8 mouse cellular contexts compared by ENCODE assay signal in the genomic region with DNA sequence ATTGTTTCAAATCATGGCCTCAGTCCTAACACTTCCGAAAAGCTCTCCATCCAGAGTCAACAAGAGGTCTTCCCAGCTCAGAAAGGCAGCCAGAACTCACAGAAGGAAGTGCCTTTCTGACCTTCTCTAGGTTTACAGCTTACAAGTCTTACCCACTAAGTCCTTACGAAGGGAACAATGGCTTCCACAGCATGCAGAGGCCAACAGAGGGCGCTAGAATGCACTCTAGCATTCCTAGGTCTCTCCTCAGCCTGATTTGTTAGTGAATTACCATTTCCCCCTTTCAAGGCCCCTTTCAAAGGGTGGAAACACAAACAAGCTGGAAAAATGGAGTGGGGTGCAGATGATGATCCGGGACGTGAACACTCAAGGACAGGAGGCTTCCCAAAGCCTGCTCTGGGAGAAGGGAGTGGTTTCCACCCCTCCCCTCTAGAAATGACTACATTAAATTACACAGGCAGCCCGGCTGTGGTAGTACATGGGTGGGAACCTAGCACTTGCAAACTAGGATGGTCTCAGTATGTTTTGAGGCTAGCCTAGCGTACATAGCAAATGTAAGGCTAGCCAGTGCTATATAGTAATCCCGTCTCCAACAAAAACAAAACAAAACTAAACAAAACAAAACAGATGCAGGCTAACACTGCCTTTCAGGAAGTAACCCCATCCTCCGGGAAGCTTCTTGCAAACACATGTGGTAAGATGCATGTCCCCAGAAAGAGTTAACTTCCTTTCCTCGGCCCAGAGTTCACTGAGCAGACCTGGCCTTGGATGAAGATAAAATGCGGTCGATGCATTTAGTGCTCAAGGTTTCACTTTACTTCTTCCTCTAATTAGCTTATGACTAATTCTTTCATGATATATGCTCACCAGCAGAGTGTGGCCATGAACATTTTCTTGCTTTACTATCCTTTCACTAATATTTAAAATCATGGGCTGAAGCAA. TPM values are rescaled to one million over a fixed set of nuclear protein-coding genes. Genes with fewer than 3 reads are reported as not detected.
DNase-seq lines count a peak whose midpoint lies in the region; ATAC-seq and TF ChIP-seq lines count a peak whose summit lies in the region.

No protein-coding gene starts in this region.

- no peak for TF ChIP-seq POLR2A in lung, adult 2 months (IDR thresholded peaks at IDR 0.05; ENCODE audit: borderline replicate concordance, extremely low read depth, low read depth, low read length)
- TF ChIP-seq POLR2A in thymus, adult 2 months (IDR thresholded peaks at IDR 0.05; ENCODE audit: control insufficient read depth, extremely low read depth, insufficient read depth, low read length, poor library complexity): no peak

- H3K4me1 ChIP-seq in G1E (ENCODE audit: insufficient read depth, low read depth, low read length): peaks cover 53% of the 10 kb centered on the region
- peaks cover 27% of the 10 kb centered on the region for H3K4me1 ChIP-seq in brown adipose tissue, adult 24 weeks (ENCODE audit: control insufficient read depth, insufficient read depth, insufficient read length, low read length)
- peaks cover 16% of the 10 kb centered on the region for H3K4me1 ChIP-seq in forebrain, embryonic 11.5 days (replicated peaks; ENCODE audit: control insufficient read depth, insufficient read depth, low read length)
- peaks cover 68% of the 10 kb centered on the region for H3K4me1 ChIP-seq in heart, postnatal 0 days (ENCODE audit: control insufficient read depth, insufficient read depth)
- peaks cover 26% of the 10 kb centered on the region for H3K4me1 ChIP-seq in lung, adult 2 months (ENCODE audit: control insufficient read depth, insufficient read depth, low read length)
- H3K4me1 ChIP-seq in neural tube, embryonic 14.5 days (ENCODE audit: control insufficient read depth, insufficient read depth, low read length): peaks cover 34% of the 10 kb centered on the region
- peaks cover 10% of the 10 kb centered on the region for H3K4me1 ChIP-seq in thymus, adult 2 months (replicated peaks; ENCODE audit: control insufficient read depth, insufficient read depth, low read length)

- TF ChIP-seq CTCF in G1E (IDR thresholded peaks at IDR 0.05; ENCODE audit: low read depth, low read length): peak; percentile 86
- peak; percentile 92 for TF ChIP-seq CTCF in heart, postnatal 0 days (IDR thresholded peaks at IDR 0.05; ENCODE audit: low read depth)
- peak; percentile 85 for TF ChIP-seq CTCF in lung, adult 2 months (IDR thresholded peaks at IDR 0.05; ENCODE audit: insufficient read depth, low read length)
- no peak for TF ChIP-seq CTCF in thymus, adult 2 months (IDR thresholded peaks at IDR 0.05; ENCODE audit: borderline replicate concordance, control insufficient read depth, extremely low read depth, insufficient read depth, low read length, poor library complexity)

- no peaks in the 10 kb centered on the region for H3K27me3 ChIP-seq in G1E (ENCODE audit: insufficient read depth, low read length)
- H3K27me3 ChIP-seq in forebrain, embryonic 11.5 days (ENCODE audit: control insufficient read depth, insufficient read depth, low read length): no peaks in the 10 kb centered on the region
- no peaks in the 10 kb centered on the region for H3K27me3 ChIP-seq in heart, postnatal 0 days (ENCODE audit: control insufficient read depth, insufficient read depth, low read length)
- H3K27me3 ChIP-seq in neural tube, embryonic 14.5 days (ENCODE audit: control insufficient read depth, insufficient read depth, low read length): no peaks in the 10 kb centered on the region
- H3K27me3 ChIP-seq in thymus, adult 2 months (ENCODE audit: control insufficient read depth, insufficient read depth, low read length): no peaks in the 10 kb centered on the region

- H3K27ac ChIP-seq in brown adipose tissue, adult 24 weeks (replicated peaks; ENCODE audit: low read depth, low read length): peak overlapping the region; percentile 65
- peak overlapping the region; percentile 84 for H3K27ac ChIP-seq in forebrain, embryonic 11.5 days (ENCODE audit: low read depth, low read length)
- H3K27ac ChIP-seq in heart, postnatal 0 days (ENCODE audit: low read depth): peak overlapping the region; percentile 99
- peak overlapping the region; percentile 71 for H3K27ac ChIP-seq in neural tube, embryonic 14.5 days (ENCODE audit: low read depth, low read length)
- H3K27ac ChIP-seq in thymus, adult 2 months (ENCODE audit: control insufficient read depth, insufficient read depth, low read length): no peak overlapping the region

- H3K4me3 ChIP-seq in G1E (ENCODE audit: low read depth, low read length): no peak overlapping the region; the same call in 1 of the 2 replicates
- peak overlapping the region; percentile 8 for H3K4me3 ChIP-seq in brown adipose tissue, adult 24 weeks (ENCODE audit: insufficient read depth, low read depth, low read length)
- no peak overlapping the region for H3K4me3 ChIP-seq in forebrain, embryonic 11.5 days (ENCODE audit: low read depth, low read length)
- H3K4me3 ChIP-seq in heart, postnatal 0 days (ENCODE audit: low read depth, low read length): 0 out of 2 replicates have a peak overlapping the region, but pooled peaks have one; percentile 1
- no peak overlapping the region for H3K4me3 ChIP-seq in lung, adult 2 months (replicated peaks; ENCODE audit: extremely low read depth, low read depth, low read length)
- H3K4me3 ChIP-seq in neural tube, embryonic 14.5 days (ENCODE audit: low read depth, low read length): no peak overlapping the region
- H3K4me3 ChIP-seq in thymus, adult 2 months (ENCODE audit: control insufficient read depth, insufficient read depth, low read length): no peak overlapping the region

- no peaks in the 10 kb centered on the region for H3K9me3 ChIP-seq in G1E (replicated peaks)
- no peaks in the 10 kb centered on the region for H3K9me3 ChIP-seq in forebrain, embryonic 11.5 days (ENCODE audit: control insufficient read depth, low read length)
- H3K9me3 ChIP-seq in heart, postnatal 0 days (replicated peaks; ENCODE audit: control insufficient read depth, low read length): no peaks in the 10 kb centered on the region
- H3K9me3 ChIP-seq in neural tube, embryonic 14.5 days (ENCODE audit: control insufficient read depth, low read length): no peaks in the 10 kb centered on the region

- peak; percentile 54; the same call in 1 of the 2 replicates for TF ChIP-seq EP300 in heart, postnatal 0 days (IDR thresholded peaks at IDR 0.05; ENCODE audit: low read depth)

- ATAC-seq in G1E (ENCODE audit: extremely low read depth, insufficient number of reproducible peaks, low FRiP score, poor library complexity, severe bottlenecking): no peak; the same call in 1 of the 2 replicates
- ATAC-seq in forebrain, embryonic 11.5 days (replicated peaks; ENCODE audit: low FRiP score): peak; percentile 57
- ATAC-seq in heart, postnatal 0 days (ENCODE audit: insufficient read depth, low read depth): peak; percentile 49
- ATAC-seq in neural tube, embryonic 14.5 days (ENCODE audit: low read depth): peak; percentile 47; the same call in 1 of the 2 replicates

- H3K9ac ChIP-seq in forebrain, embryonic 11.5 days (ENCODE audit: low read length): no peak overlapping the region
- H3K9ac ChIP-seq in heart, postnatal 0 days (replicated peaks; ENCODE audit: low read depth, low read length): peak overlapping the region; percentile 10; the same call in 1 of the 2 replicates
- no peak overlapping the region for H3K9ac ChIP-seq in neural tube, embryonic 14.5 days (replicated peaks; ENCODE audit: low read depth, low read length)

- 51% methylated on average over 12 of the region's 12 CpGs for WGBS in forebrain, embryonic 11.5 days
- 6% methylated on average over 12 of the region's 12 CpGs for WGBS in heart, postnatal 0 days
- WGBS in lung, adult 2 months: 9% methylated on average over 12 of the region's 12 CpGs
- WGBS in neural tube, embryonic 14.5 days: 34% methylated on average over 12 of the region's 12 CpGs
- 29% methylated on average over 12 of the region's 12 CpGs for WGBS in thymus, adult 2 months

- peak; percentile 52 for DNase-seq in G1E (ENCODE audit: low spot score)
- peak; percentile 85 for DNase-seq in forebrain, embryonic 11.5 days (ENCODE audit: low spot score)
- DNase-seq in heart, postnatal 0 days (ENCODE audit: low spot score): peak; percentile 95
- peak; percentile 78 to 87 for DNase-seq in kidney, postnatal 25 days
- DNase-seq in lung, adult 2 months: peak; percentile 74
- peak; percentile 70 for DNase-seq in thymus, adult 2 months

- H3K4me2 ChIP-seq in forebrain, embryonic 11.5 days (ENCODE audit: low read depth, low read length, severe bottlenecking): peak overlapping the region; percentile 16; the same call in 1 of the 2 replicates
- H3K4me2 ChIP-seq in heart, postnatal 0 days (ENCODE audit: low read depth, low read length): peak overlapping the region; percentile 36
- peak overlapping the region; percentile 3; the same call in 1 of the 2 replicates for H3K4me2 ChIP-seq in neural tube, embryonic 14.5 days (ENCODE audit: low read depth, low read length)

- peaks cover 72% of the 10 kb centered on the region for H3K36me3 ChIP-seq in G1E (replicated peaks)
- H3K36me3 ChIP-seq in forebrain, embryonic 11.5 days (ENCODE audit: control insufficient read depth, insufficient read depth, low read length): no peaks in the 10 kb centered on the region
- peaks cover 6% of the 10 kb centered on the region for H3K36me3 ChIP-seq in heart, postnatal 0 days (replicated peaks; ENCODE audit: control insufficient read depth, insufficient read depth, low read length)
- no peaks in the 10 kb centered on the region for H3K36me3 ChIP-seq in neural tube, embryonic 14.5 days (ENCODE audit: control insufficient read depth, insufficient read depth, low read length)
- peaks cover 2% of the 10 kb centered on the region; the same call in 1 of the 2 replicates for H3K36me3 ChIP-seq in thymus, adult 2 months (ENCODE audit: control insufficient read depth, insufficient read depth, low read length)

RNA-seq across cellular contexts. Expression of a gene that starts 6.8 kb away (rescaled TPM):
- total RNA-seq in G1E (2014; fragmentation: Nextera tagmentation) (52.3 and 81.0 TPM in 2 replicates), G1E (2017) (62.4 and 63.0 TPM in 2 replicates)
- polyA plus RNA-seq in G1E (2012): 29.3 and 38.5 TPM in 2 replicates
- polyA plus RNA-seq in brown adipose tissue, adult 24 weeks (2012; ENCODE audit: insufficient read depth, insufficient read length, missing spikeins): 17.2 and 22.0 TPM in 2 replicates
- 145 and 147 TPM in 2 replicates for polyA plus RNA-seq in forebrain, embryonic 11.5 days (2014; fragmentation: Nextera tagmentation; extraction: Ambion mirVana)
- 93.8 and 97.2 TPM in 2 replicates for total RNA-seq in heart, postnatal 0 days (2014; rRNA removed; ENCODE audit: low replicate concordance)
- 112 and 115 TPM in 2 replicates for polyA plus RNA-seq in heart, postnatal 0 days (2015; fragmentation: Nextera tagmentation; extraction: Ambion mirVana)
- 65.0 and 66.0 TPM in 2 replicates for polyA plus RNA-seq in lung, adult 2 months (2012; rRNA removed)
- 133 and 135 TPM in 2 replicates for polyA plus RNA-seq in neural tube, embryonic 14.5 days (2014; fragmentation: Nextera tagmentation; extraction: Ambion mirVana)
- polyA plus RNA-seq in thymus, adult 2 months (2012; rRNA removed): 65.9 and 67.2 TPM in 2 replicates

Comparison
In these comparisons a context has a peak if more than half of its experiments do, and no peak if none do; other contexts are left out.
1. H3K4me3 ChIP-seq: peak in brown adipose tissue, adult 24 weeks (single experiment) and heart, postnatal 0 days (single experiment); none in G1E (single experiment), forebrain, embryonic 11.5 days (single experiment), lung, adult 2 months (single experiment), neural tube, embryonic 14.5 days (single experiment) and thymus, adult 2 months (single experiment).
2. Peak in every context shown above with its lines, with median percentiles within 50 percentile points of each other: DNase-seq and H3K4me2 ChIP-seq.